Mouse (Mus musculus): Measurements from ENCODE around the gene Lrrc43. TPM values are rescaled to one million over a fixed set of nuclear protein-coding genes. Genes with fewer than 3 reads are reported as not detected.
"Not testable (repeated sequence)": the region's sequence is repeated elsewhere in the genome, so short reads cannot be mapped to it uniquely, and the experiment has no call there.

The Lrrc43 gene
- total and polyA plus RNA-seq, 3 experiments: not detected

DNA sequence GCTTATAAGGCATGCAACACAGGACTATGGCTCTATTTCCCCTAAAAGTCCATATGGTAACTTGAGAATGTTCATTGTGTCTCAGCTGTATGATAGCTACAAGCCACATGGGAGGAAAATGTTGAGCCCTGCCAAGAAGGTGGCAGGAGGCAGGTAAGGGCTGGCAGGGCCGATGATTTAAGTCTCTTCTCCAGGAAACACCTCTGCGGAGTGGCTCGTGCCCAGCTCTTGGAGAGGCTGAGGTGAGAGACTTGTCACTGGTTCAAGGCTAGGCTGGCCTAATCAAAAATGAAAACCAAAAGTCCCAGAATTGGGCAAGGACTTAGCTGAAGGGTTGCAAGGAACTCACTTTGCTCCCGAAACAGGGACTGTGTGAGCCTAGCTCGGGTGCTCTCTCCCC lies 21.1 kb downstream of the Lrrc43 start, which contains the start of gene B3gnt4:
Gene B3gnt4 (plus strand): TSS at position 301 of the 400 bp plus-strand sequence.
- no peak for TF ChIP-seq JUND (conservative IDR thresholded peaks at IDR 0.05; ENCODE audit: low read depth, low read length)
- TF ChIP-seq UBTF (IDR thresholded peaks at IDR 0.05; ENCODE audit: low read depth, low read length): no peak
- TF ChIP-seq RCOR1 (conservative IDR thresholded peaks at IDR 0.05; ENCODE audit: low read depth, low read length): no peak
- no peak for TF ChIP-seq POLR2AphosphoS2 (IDR thresholded peaks at IDR 0.05; ENCODE audit: low read depth, low read length)
- dilution Hi-C loops (cut with MboI; ENCODE audit: extremely low pct_ligation_motif_present, extremely low pct_unique_long_range_greater_than_20kb, low sequenced_read_pairs): no loop called here
- 0 out of 4 replicates have a peak, but pooled peaks cover 0 to 6% of the 10 kb centered on the region in 2 experiments for H3K4me1 ChIP-seq (ENCODE audit: control insufficient read depth in 1 of 2, insufficient read depth in 2 of 2)

GRCm38 (mm10) chr5:123511426-123511825 lies 22.3 kb downstream of the Lrrc43 start:
- H3K27ac ChIP-seq (ENCODE audit: insufficient read depth, low read depth); H3K4me3 ChIP-seq (replicated peaks in 1 of 3; ENCODE audit: low read depth in 2 of 3, low read length in 2 of 3, poor library complexity in 1 of 3); H3K4me1 ChIP-seq (ENCODE audit: control insufficient read depth in 1 of 2, insufficient read depth in 2 of 2); H3K79me2 ChIP-seq (replicated peaks; ENCODE audit: control insufficient read depth, extremely low read depth, insufficient read depth, poor library complexity, severe bottlenecking); DNase-seq (ENCODE audit: extremely low read depth); H3K4me2 ChIP-seq (ENCODE audit: insufficient read depth, low read depth, poor library complexity, severe bottlenecking); in situ Hi-C loops (cut with MboI; ENCODE audit: low pct_ligation_motif_present, low pct_unique_long_range_greater_than_20kb, low sequenced_read_pairs); H3K9me3 ChIP-seq (replicated peaks; ENCODE audit: low read length); H3K27me3 ChIP-seq (replicated peaks); H3K9ac ChIP-seq (ENCODE audit: insufficient read depth, low read depth); dilution Hi-C loops (cut with MboI; ENCODE audit: extremely low pct_ligation_motif_present, extremely low pct_unique_long_range_greater_than_20kb, low sequenced_read_pairs): not testable (repeated sequence)
- peaks cover 25 to 65% of the 10 kb centered on the region in 2 experiments for H3K36me3 ChIP-seq (replicated peaks in 1 of 2; ENCODE audit: control insufficient read depth in 1 of 2, insufficient read depth in 1 of 2, low read length in 1 of 2)

More for the DNA sequence above, 21.1 kb downstream of the Lrrc43 start, which contains the start of gene B3gnt4:
- Histone ChIP-seq H3K36me3 (replicated peaks in 1 of 2; ENCODE audit: control insufficient read depth in 1 of 2, insufficient read depth in 1 of 2, low read length in 1 of 2) (peaks cover 22 to 52% of the 10 kb centered on the region in 2 experiments), H3K9ac (ENCODE audit: insufficient read depth, low read depth) (no peak within 1 kb of the TSS), H3K79me2 (replicated peaks; ENCODE audit: control insufficient read depth, extremely low read depth, insufficient read depth, poor library complexity, severe bottlenecking) (no peaks in the 10 kb centered on the region), H3K27ac (ENCODE audit: insufficient read depth, low read depth) (no peak within 1 kb of the TSS), H3K9me3 (replicated peaks; ENCODE audit: low read length) (no peaks in the 10 kb centered on the region), H3K27me3 (replicated peaks) (peaks cover 11% of the 10 kb centered on the region), H3K4me2 (ENCODE audit: insufficient read depth, low read depth, poor library complexity, severe bottlenecking) (no peak within 1 kb of the TSS), H3K4me3 (replicated peaks in 1 of 3; ENCODE audit: low read depth in 2 of 3, low read length in 2 of 3, poor library complexity in 1 of 3) (no peak within 1 kb of the TSS)
- in situ Hi-C loops (cut with MboI; ENCODE audit: low pct_ligation_motif_present, low pct_unique_long_range_greater_than_20kb, low sequenced_read_pairs): no loop called here
- no peak for DNase-seq (ENCODE audit: extremely low read depth)

DNA sequence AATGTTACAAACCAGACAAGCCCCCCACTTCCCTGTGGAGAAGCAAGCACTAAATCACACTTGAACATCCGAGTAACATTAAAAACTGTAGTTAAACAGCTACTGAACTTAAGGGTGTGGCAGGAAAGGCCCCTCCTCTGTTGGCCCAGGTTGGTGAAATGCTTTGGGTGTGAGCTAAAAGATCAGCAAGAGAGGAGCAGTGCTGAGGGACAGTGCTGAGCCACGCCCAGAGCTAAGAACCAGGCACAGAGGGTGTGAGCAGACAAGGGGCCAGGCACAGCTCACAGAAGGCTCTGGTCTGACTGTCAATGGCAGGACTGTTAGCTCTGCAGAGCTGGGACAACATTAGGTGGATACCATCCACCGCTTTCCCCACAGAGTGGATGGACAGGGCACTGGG lies 23.0 kb downstream of the Lrrc43 start:
- Histone ChIP-seq H3K4me3 (replicated peaks in 1 of 3; ENCODE audit: low read depth in 2 of 3, low read length in 2 of 3, poor library complexity in 1 of 3) (no peak overlapping the region), H3K9me3 (replicated peaks; ENCODE audit: low read length) (no peaks in the 10 kb centered on the region), H3K4me2 (ENCODE audit: insufficient read depth, low read depth, poor library complexity, severe bottlenecking) (no peak overlapping the region), H3K79me2 (replicated peaks; ENCODE audit: control insufficient read depth, extremely low read depth, insufficient read depth, poor library complexity, severe bottlenecking) (no peaks in the 10 kb centered on the region), H3K9ac (ENCODE audit: insufficient read depth, low read depth) (no peak overlapping the region), H3K27me3 (replicated peaks) (peaks cover 6% of the 10 kb centered on the region), H3K36me3 (replicated peaks in 1 of 2; ENCODE audit: control insufficient read depth in 1 of 2, insufficient read depth in 1 of 2, low read length in 1 of 2) (peaks cover 29 to 72% of the 10 kb centered on the region in 2 experiments), H3K4me1 (ENCODE audit: control insufficient read depth in 1 of 2, insufficient read depth in 2 of 2) (peaks cover 0 to 16% of the 10 kb centered on the region in 2 experiments; a peak in 2 of 4 replicates), H3K27ac (ENCODE audit: insufficient read depth, low read depth) (no peak overlapping the region)
- no peak for DNase-seq (ENCODE audit: extremely low read depth)
- TF ChIP-seq TCF12 (IDR thresholded peaks at IDR 0.05; ENCODE audit: low read depth, low read length) (no peak), MXI1 (IDR thresholded peaks at IDR 0.05; ENCODE audit: low read depth, low read length) (no peak), ZC3H11A (IDR thresholded peaks at IDR 0.05; ENCODE audit: low read depth, low read length) (no peak), KAT2A (IDR thresholded peaks at IDR 0.05; ENCODE audit: insufficient replicate concordance, low read length) (no peak), RCOR1 (conservative IDR thresholded peaks at IDR 0.05; ENCODE audit: low read depth, low read length) (no peak), EP300 (IDR thresholded peaks at IDR 0.05; ENCODE audit: low read length) (no peak), MAX (IDR thresholded peaks at IDR 0.05; ENCODE audit: low read length) (no peak), MAZ (IDR thresholded peaks at IDR 0.05; ENCODE audit: low read depth, low read length) (no peak), TBP (conservative IDR thresholded peaks at IDR 0.05; ENCODE audit: low read depth, low read length) (no peak), SMC3 (IDR thresholded peaks at IDR 0.05; ENCODE audit: low read depth, low read length) (no peak), MEF2A (IDR thresholded peaks at IDR 0.05; ENCODE audit: borderline replicate concordance, low read depth, low read length) (no peak), USF2 (conservative IDR thresholded peaks at IDR 0.05; ENCODE audit: low read depth, low read length) (no peak), GABPA (IDR thresholded peaks at IDR 0.05; ENCODE audit: insufficient replicate concordance, low read depth, low read length) (no peak), UBTF (IDR thresholded peaks at IDR 0.05; ENCODE audit: low read depth, low read length) (no peak)
- in situ Hi-C loops (cut with MboI; ENCODE audit: low pct_ligation_motif_present, low pct_unique_long_range_greater_than_20kb, low sequenced_read_pairs) (no loop called here), dilution Hi-C loops (cut with MboI; ENCODE audit: extremely low pct_ligation_motif_present, extremely low pct_unique_long_range_greater_than_20kb, low sequenced_read_pairs) (no loop called here)
